Mouse (Mus musculus) megakaryocyte, embryonic 14.5 days (primary cell): ENCODE data around the gene 4930568D16Rik.

Experiments used
- FLI1 ChIP-seq: IDR thresholded peaks from 2 replicates; pipeline ENCODE4 v1.6.1; 2012; ENCODE audit warnings: low read length, inconsistent platforms, mixed read lengths
- GATA1 ChIP-seq: IDR thresholded peaks from 3 replicates; pipeline ENCODE4 v1.6.1; 2012; ENCODE audit warnings: mixed read lengths, low read length, inconsistent platforms, borderline replicate concordance

DNA sequence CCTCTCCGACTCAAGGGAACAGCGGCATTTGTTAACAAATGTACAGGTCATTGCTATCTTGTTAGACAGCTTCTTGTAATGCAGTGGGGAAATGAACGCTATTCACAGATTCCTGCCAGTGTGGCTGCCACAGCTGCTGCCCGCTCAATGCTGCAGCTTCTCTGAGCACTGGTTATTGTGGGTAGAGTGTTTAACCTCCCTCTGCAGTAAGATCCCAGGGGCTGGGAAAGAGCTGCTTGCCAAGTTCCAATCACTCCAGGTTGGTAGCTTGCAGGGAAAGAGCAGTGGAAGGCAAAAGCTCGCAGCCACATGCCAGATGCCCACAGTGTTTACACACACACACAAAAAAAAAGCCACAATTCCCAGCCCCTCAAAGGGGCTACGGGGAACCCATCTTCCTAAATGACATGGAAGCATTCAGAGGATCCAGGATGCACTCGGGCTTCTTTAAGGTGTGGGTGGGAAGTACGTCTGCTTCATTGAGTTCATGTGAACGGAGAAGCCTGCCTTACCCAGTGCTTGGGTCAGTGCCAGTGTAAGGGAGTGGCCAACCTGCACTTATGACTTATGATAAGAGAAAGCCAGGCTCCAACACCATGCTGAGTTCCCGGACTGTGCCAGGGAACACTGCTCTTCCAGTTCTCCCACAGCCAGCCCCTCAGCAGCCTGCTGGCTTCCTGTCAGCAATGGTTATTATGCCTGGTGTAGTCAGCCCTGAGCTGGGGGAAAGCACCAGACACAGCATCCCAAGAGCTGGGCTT, 44.9 kb downstream of the 4930568D16Rik start:
- TF ChIP-seq GATA1 (no peak), FLI1 (no peak)
